Mouse (Mus musculus) ES-Bruce4 (cell line): ENCODE data around the gene Hoxc11.

ENCODE experiments used
- CTCF ChIP-seq: IDR thresholded peaks from one replicate; pipeline ENCODE4 v1.8.1; 2011; ENCODE audit warnings: low read depth, low read length
- POLR2A ChIP-seq: IDR thresholded peaks from one replicate; pipeline ENCODE4 v1.8.1; 2011; ENCODE audit warnings: low read length; ENCODE audit not compliant: insufficient read depth

- TF ChIP-seq CTCF (no peak), POLR2A (no peak)
Measured at GRCm38 (mm10) chr15:102920619-102921018, 33.6 kb upstream of the Hoxc11 start.
